Mouse (Mus musculus): ENCODE measurements around the gene Eif2a. TPM values are rescaled to one million over a fixed set of nuclear protein-coding genes. Genes with fewer than 3 reads are reported as not detected.

Gene Eif2a
- polyA plus RNA-seq (2015; fragmentation: Nextera tagmentation; extraction: Ambion mirVana) = 22.2 and 23.1 TPM in 2 replicates

GRCm38 (mm10) chr3:58525652-58526407, at the start of gene Eif2a, which contains the start of gene Serp1:
TSS of gene Eif2a (plus strand) at chr3:58525821.
TSS of gene Serp1 (minus strand) at chr3:58525892.
- H3K27ac ChIP-seq (ENCODE audit: low read length) = peak within 1 kb of the TSS; percentile 91
- peak within 1 kb of the TSS; percentile 86 for H3K4me2 ChIP-seq (ENCODE audit: low read depth, low read length)
- no peaks in the 10 kb centered on the region for H3K27me3 ChIP-seq (ENCODE audit: control insufficient read depth, insufficient read depth, low read depth, low read length)
- peaks cover 6% of the 10 kb centered on the region for H3K4me1 ChIP-seq (ENCODE audit: control insufficient read depth, low read depth, low read length)
- H3K36me3 ChIP-seq (ENCODE audit: control insufficient read depth, insufficient read depth) = peaks cover 9% of the 10 kb centered on the region
- peak within 1 kb of the TSS; percentile 79 for H3K4me3 ChIP-seq (ENCODE audit: low read depth, low read length)
- H3K9ac ChIP-seq (ENCODE audit: low read depth, low read length) = peak within 1 kb of the TSS; percentile 92
- under 1% methylated on average over 57 of the region's 57 CpGs for WGBS (ENCODE audit: insufficient replicate concordance)
- ATAC-seq (ENCODE audit: low read depth) = peak; percentile 99
- H3K9me3 ChIP-seq (replicated peaks; ENCODE audit: control insufficient read depth, low read length) = no peaks in the 10 kb centered on the region

GRCm38 (mm10) chr3:58478755-58479455, 46.7 kb upstream of the Eif2a start:
- H3K4me3 ChIP-seq (ENCODE audit: low read depth, low read length) = no peak overlapping the region
- no peaks in the 10 kb centered on the region for H3K9me3 ChIP-seq (replicated peaks; ENCODE audit: control insufficient read depth, low read length)
- no peak for ATAC-seq (ENCODE audit: low read depth)
- H3K27ac ChIP-seq (ENCODE audit: low read length) = no peak overlapping the region
- no peaks in the 10 kb centered on the region for H3K4me1 ChIP-seq (ENCODE audit: control insufficient read depth, low read depth, low read length)
- H3K9ac ChIP-seq (ENCODE audit: low read depth, low read length) = no peak overlapping the region
- 40% methylated on average over 2 of the region's 2 CpGs for WGBS (ENCODE audit: insufficient replicate concordance)
- H3K27me3 ChIP-seq (ENCODE audit: control insufficient read depth, insufficient read depth, low read depth, low read length) = no peaks in the 10 kb centered on the region
- no peaks in the 10 kb centered on the region for H3K36me3 ChIP-seq (ENCODE audit: control insufficient read depth, insufficient read depth)
- H3K4me2 ChIP-seq (ENCODE audit: low read depth, low read length) = no peak overlapping the region

GRCm38 (mm10) chr3:58485883-58486282, 39.7 kb upstream of the Eif2a start:
- no peak overlapping the region for H3K4me2 ChIP-seq (ENCODE audit: low read depth, low read length)
- no peaks in the 10 kb centered on the region; the same call in 1 of the 2 replicates for H3K9me3 ChIP-seq (replicated peaks; ENCODE audit: control insufficient read depth, low read length)
- no peaks in the 10 kb centered on the region for H3K36me3 ChIP-seq (ENCODE audit: control insufficient read depth, insufficient read depth)
- no peak overlapping the region for H3K27ac ChIP-seq (ENCODE audit: low read length)
- H3K9ac ChIP-seq (ENCODE audit: low read depth, low read length) = no peak overlapping the region
- H3K4me1 ChIP-seq (ENCODE audit: control insufficient read depth, low read depth, low read length) = no peaks in the 10 kb centered on the region
- 59% methylated on average over 7 of the region's 7 CpGs for WGBS (ENCODE audit: insufficient replicate concordance)
- ATAC-seq (ENCODE audit: low read depth) = no peak
- H3K4me3 ChIP-seq (ENCODE audit: low read depth, low read length) = no peak overlapping the region
- H3K27me3 ChIP-seq (ENCODE audit: control insufficient read depth, insufficient read depth, low read depth, low read length) = no peaks in the 10 kb centered on the region

GRCm38 (mm10) chr3:58487121-58487520, 38.5 kb upstream of the Eif2a start:
- no peaks in the 10 kb centered on the region for H3K27me3 ChIP-seq (ENCODE audit: control insufficient read depth, insufficient read depth, low read depth, low read length)
- no peak overlapping the region for H3K9ac ChIP-seq (ENCODE audit: low read depth, low read length)
- H3K4me2 ChIP-seq (ENCODE audit: low read depth, low read length) = no peak overlapping the region
- H3K4me3 ChIP-seq (ENCODE audit: low read depth, low read length) = no peak overlapping the region
- WGBS (ENCODE audit: insufficient replicate concordance) = 45% methylated on average over 3 of the region's 3 CpGs
- H3K4me1 ChIP-seq (ENCODE audit: control insufficient read depth, low read depth, low read length) = no peaks in the 10 kb centered on the region
- no peak overlapping the region for H3K27ac ChIP-seq (ENCODE audit: low read length)
- no peak for ATAC-seq (ENCODE audit: low read depth)
- no peaks in the 10 kb centered on the region; the same call in 1 of the 2 replicates for H3K9me3 ChIP-seq (replicated peaks; ENCODE audit: control insufficient read depth, low read length)
- no peaks in the 10 kb centered on the region for H3K36me3 ChIP-seq (ENCODE audit: control insufficient read depth, insufficient read depth)

GRCm38 (mm10) chr3:58487999-58488775, 37.4 kb upstream of the Eif2a start:
- Histone ChIP-seq H3K4me3 (ENCODE audit: low read depth, low read length) (no peak overlapping the region), H3K9me3 (replicated peaks; ENCODE audit: control insufficient read depth, low read length) (no peaks in the 10 kb centered on the region; the same call in 1 of the 2 replicates), H3K36me3 (ENCODE audit: control insufficient read depth, insufficient read depth) (no peaks in the 10 kb centered on the region), H3K27me3 (ENCODE audit: control insufficient read depth, insufficient read depth, low read depth, low read length) (no peaks in the 10 kb centered on the region), H3K4me1 (ENCODE audit: control insufficient read depth, low read depth, low read length) (no peaks in the 10 kb centered on the region), H3K4me2 (ENCODE audit: low read depth, low read length) (no peak overlapping the region), H3K27ac (ENCODE audit: low read length) (no peak overlapping the region), H3K9ac (ENCODE audit: low read depth, low read length) (no peak overlapping the region)
- 57% methylated on average over 8 of the region's 8 CpGs for WGBS (ENCODE audit: insufficient replicate concordance)
- ATAC-seq (ENCODE audit: low read depth) = no peak

GRCm38 (mm10) chr3:58490787-58491186, 34.8 kb upstream of the Eif2a start:
- H3K4me1 ChIP-seq (ENCODE audit: control insufficient read depth, low read depth, low read length) = no peaks in the 10 kb centered on the region
- no peaks in the 10 kb centered on the region; the same call in 1 of the 2 replicates for H3K9me3 ChIP-seq (replicated peaks; ENCODE audit: control insufficient read depth, low read length)
- ATAC-seq (ENCODE audit: low read depth) = no peak
- H3K27ac ChIP-seq (ENCODE audit: low read length) = no peak overlapping the region
- H3K4me2 ChIP-seq (ENCODE audit: low read depth, low read length) = no peak overlapping the region
- H3K9ac ChIP-seq (ENCODE audit: low read depth, low read length) = no peak overlapping the region
- H3K36me3 ChIP-seq (ENCODE audit: control insufficient read depth, insufficient read depth) = no peaks in the 10 kb centered on the region
- no peaks in the 10 kb centered on the region for H3K27me3 ChIP-seq (ENCODE audit: control insufficient read depth, insufficient read depth, low read depth, low read length)
- WGBS (ENCODE audit: insufficient replicate concordance) = 63% methylated on average over 7 of the region's 7 CpGs
- H3K4me3 ChIP-seq (ENCODE audit: low read depth, low read length) = no peak overlapping the region

GRCm38 (mm10) chr3:58493621-58494020, 32.0 kb upstream of the Eif2a start:
- Histone ChIP-seq H3K4me2 (ENCODE audit: low read depth, low read length) (no peak overlapping the region), H3K4me1 (ENCODE audit: control insufficient read depth, low read depth, low read length) (no peaks in the 10 kb centered on the region), H3K27me3 (ENCODE audit: control insufficient read depth, insufficient read depth, low read depth, low read length) (no peaks in the 10 kb centered on the region), H3K36me3 (ENCODE audit: control insufficient read depth, insufficient read depth) (no peaks in the 10 kb centered on the region), H3K4me3 (ENCODE audit: low read depth, low read length) (no peak overlapping the region), H3K27ac (ENCODE audit: low read length) (no peak overlapping the region), H3K9me3 (replicated peaks; ENCODE audit: control insufficient read depth, low read length) (no peaks in the 10 kb centered on the region), H3K9ac (ENCODE audit: low read depth, low read length) (no peak overlapping the region)
- no peak for ATAC-seq (ENCODE audit: low read depth)
- 55% methylated on average over 4 of the region's 4 CpGs for WGBS (ENCODE audit: insufficient replicate concordance)

GRCm38 (mm10) chr3:58501961-58502360, 23.7 kb upstream of the Eif2a start:
- 10% methylated on average over 2 of the region's 2 CpGs for WGBS (ENCODE audit: insufficient replicate concordance)
- Histone ChIP-seq H3K9me3 (replicated peaks; ENCODE audit: control insufficient read depth, low read length) (no peaks in the 10 kb centered on the region), H3K4me2 (ENCODE audit: low read depth, low read length) (no peak overlapping the region), H3K27me3 (ENCODE audit: control insufficient read depth, insufficient read depth, low read depth, low read length) (no peaks in the 10 kb centered on the region), H3K4me1 (ENCODE audit: control insufficient read depth, low read depth, low read length) (no peaks in the 10 kb centered on the region), H3K4me3 (ENCODE audit: low read depth, low read length) (no peak overlapping the region), H3K36me3 (ENCODE audit: control insufficient read depth, insufficient read depth) (no peaks in the 10 kb centered on the region), H3K27ac (ENCODE audit: low read length) (no peak overlapping the region), H3K9ac (ENCODE audit: low read depth, low read length) (no peak overlapping the region)
- ATAC-seq (ENCODE audit: low read depth) = peak; percentile 7; the same call in 1 of the 2 replicates
